Mouse (Mus musculus): ENCODE measurements around the gene Syt7.

Gene Syt7

DNA sequence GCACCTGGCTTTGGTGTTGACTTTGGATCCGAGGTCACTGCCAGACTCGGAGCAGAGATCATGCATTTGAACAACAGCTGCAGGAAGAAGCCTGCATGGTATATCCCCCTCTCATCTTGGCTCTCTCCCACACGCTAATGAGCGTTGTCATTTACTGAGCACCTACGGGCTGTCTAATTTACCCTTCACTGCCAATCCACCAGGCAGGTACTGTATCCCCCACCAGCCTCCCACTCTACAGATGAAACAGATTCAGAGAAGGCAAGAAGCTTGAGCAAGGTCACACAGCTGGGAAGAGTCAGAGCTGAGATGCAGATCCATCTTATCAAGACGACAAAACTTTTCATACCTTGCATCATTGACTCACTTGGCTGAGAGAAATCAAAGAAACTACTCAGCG, 72.7 kb downstream of the Syt7 start:
- no peak for DNase-seq

DNA sequence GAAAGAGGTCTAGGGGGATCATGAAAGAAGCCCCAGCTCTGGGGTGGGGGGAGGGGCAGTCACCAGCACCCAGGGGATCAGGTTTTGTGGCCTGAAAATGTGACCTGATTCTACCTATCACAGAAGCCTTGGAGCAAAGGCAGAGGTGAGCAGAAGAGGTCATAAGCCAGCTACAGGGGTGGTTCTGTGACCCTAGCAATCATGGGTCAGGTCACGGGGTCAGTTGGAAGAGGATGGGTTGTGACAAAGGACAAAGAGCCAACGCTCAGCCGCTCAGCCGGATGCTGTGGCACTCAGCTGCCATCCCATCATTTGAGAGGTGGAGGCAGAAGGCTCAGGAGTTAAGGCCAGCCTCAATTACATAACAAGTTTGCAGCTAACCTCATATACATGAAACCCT, 75.5 kb downstream of the Syt7 start:
- DNase-seq, result no peak

DNA sequence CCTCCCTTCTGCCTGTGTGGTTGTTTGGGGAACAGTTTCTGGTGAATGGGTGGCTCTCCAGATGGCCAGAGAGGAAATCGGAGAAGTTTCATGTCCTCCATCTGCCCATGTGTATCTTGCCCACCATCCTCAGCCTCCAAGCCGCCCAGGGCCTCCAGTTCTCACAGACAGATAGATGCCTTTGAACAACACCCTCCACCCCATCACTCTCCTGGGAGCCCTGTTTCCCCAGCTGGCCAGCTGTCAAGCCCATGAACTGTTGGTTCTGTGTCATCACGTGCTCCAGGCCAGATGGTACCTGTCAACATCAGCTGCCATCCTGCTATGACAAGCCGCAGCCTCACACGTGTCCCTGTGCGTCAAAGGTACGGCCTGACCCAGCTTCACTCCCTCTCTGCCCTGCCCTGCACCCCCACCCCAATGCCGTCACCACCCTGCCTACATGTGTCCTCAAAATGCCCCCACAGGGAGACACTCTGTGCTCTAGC, 80.3 kb downstream of the Syt7 start:
- peak; percentile 40 to 62 for DNase-seq

DNA sequence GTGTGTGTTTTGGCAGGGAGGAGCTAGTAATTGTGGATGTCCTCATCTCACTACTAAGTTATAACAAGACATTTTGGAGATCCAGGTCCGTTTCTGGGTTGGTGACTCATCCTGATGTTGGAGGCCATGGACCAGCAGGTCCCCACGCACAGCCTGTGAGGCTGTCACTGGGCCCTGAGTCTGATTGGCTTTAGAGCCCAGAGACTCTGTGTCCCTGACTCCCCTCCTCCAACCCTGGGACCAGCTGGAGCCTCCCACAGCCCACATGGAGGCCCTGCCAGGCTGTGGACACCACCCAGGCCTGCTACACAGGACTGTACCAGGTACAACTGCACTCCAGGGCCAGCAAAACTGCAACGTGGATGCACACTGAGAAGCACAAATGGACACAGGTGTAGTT, 84.1 kb downstream of the Syt7 start:
- no peak for DNase-seq

DNA sequence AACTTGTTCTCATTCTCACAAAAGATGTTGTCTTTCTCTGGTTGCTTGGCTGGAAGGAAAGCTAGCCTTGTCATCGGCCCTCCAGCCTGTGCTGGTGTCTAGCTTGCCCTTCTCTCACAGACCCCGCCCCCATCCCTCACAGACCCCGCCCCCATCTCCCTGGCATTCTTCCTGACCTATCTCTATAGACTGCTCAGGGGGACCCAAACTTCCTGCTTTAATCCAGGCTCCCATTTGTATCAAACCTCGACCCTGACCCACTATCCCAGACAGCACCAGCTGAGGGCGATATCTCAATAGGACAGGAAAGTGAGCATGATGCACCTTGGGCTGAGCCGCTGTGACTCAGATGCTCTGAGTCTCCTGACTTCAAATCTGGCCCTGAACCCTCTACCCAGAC, 84.9 kb downstream of the Syt7 start:
- no peak for DNase-seq

DNA sequence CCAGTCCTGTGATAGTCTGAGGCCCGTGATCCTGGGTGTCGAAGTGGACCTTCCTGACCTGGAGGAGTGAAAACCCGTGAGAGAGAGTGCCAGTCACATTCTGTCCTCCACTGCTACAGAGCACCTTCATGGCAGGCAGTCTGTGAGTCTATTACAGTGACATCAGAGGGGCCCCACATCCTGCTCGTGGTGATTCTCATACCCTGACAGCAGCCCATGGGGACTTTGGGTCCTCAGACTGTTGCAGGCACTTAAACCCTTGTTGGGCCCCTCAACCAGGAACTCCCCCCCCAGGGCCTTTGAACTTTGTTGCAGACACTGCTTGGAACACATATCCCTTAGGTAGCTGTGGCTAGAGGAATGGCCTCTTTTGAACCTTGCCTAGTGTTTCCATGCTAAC, 90.7 kb downstream of the Syt7 start:
- no peak for DNase-seq

DNA sequence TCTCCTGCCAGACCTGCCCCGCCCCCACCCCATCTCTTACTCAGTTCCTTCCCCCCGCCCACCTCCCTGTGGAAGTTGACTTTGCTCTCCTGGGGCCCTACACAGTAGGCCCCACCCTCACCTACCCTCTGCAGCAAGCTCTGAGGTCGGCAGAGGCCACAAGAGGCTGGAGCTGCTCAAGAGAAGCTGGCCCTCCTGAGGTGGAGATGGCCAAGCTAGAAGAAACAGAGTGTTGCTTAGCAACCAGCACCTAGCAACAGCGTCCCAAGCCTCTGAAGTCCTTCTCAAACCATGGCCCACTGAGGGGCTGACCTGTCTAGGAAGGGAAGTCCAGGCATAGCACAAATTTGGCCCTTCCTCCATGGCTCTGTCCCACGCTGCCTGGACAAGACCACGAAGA, 93.8 kb downstream of the Syt7 start, which contains the start of gene Ppp1r32:
Ppp1r32 (minus strand) TSS at position 226 of the 400 bp plus-strand sequence.
- peak; percentile 20 to 33 for DNase-seq

DNA sequence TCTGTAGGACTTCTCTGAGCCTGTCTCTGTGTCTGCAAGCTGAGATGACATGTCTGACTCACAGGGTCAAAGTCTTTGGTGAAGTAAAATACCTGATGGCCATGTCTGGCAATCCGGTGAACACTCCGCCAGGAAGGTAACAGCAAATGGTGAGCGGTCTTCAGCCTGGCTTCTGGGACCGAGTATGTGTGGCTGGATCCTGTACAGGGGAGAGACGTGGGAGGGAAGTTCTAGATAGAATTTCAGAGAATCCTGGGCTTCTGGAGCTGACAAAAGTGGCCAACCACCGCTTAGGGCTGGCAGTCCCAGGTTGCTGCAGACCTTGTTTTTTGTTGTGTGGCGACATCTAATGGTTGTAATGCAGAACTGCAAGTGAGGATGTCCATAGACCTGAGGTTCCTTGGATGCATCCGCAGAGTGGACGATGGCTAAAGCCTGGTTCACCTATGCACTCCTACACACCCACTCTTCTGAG, 97.4 kb downstream of the Syt7 start:
- peak; percentile 58 to 68 for DNase-seq

DNA sequence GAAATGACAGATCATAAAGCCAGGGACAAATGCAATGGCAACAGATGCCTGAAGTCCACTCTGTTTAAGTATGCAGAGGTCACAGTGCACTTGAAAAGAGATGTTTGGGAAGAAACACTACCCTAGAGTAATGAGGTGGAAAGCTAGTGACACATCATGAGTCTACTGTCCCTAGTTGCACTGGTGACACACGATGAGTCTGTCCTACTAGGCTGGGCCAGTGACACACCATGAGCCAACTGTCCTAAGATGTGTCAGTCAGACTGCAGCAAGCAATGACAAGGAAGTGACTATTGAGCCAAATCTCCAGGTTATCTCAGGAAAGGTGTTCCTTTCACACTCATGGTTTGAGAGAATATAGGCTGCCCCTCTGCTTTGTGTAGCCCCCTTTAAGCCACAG, 106.8 kb downstream of the Syt7 start:
- no peak for DNase-seq

DNA sequence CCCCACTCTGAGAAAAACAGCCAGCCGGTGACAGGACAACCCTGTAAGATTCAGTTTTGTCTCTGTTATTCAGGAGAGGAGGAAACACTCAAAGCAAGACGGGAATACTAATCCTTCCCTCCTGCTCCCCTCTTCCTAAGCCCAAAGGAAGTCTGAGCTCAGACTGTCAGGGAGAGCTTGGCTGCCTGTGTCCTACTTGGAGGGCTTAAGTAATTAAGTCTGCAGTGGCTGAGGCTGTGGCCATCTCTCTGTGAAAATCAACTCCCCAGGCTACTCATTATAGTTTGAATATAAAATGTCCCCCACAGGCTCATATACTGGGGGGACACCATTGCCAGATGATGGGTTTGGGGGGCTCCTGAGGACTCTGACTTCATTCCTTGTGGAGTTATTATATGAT, 108.1 kb downstream of the Syt7 start:
- no peak for DNase-seq

DNA sequence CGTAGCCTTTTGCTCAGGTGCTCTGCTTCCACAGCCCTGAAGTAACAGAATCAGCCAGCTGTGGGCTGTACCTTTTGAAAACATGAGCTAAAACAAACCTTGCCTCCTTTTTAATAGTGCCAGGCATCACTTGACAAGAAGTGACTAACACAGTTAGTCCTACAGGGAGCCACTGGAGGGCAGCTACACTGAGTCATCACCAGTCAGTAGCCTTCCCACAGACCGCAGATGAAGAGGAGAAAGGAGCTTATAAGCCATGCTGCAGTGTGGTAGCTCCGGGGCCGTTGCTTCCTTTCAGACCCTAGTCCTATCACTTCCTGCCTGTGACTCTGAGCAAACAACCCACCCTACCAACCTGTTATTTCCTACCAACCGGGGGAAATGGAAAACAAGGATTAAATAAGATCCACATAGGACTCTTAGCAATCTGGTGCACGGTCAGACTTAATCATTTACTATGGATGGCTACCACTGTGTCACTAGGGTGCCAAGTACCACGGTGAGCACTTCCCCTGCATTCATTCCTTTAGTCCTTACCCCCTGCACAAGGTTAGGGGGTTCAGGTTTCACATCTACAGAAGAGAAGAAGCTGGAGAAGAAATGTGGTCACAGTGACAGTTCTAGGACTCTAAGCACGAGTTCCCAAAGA, 108.7 kb downstream of the Syt7 start:
- DNase-seq, result no peak

DNA sequence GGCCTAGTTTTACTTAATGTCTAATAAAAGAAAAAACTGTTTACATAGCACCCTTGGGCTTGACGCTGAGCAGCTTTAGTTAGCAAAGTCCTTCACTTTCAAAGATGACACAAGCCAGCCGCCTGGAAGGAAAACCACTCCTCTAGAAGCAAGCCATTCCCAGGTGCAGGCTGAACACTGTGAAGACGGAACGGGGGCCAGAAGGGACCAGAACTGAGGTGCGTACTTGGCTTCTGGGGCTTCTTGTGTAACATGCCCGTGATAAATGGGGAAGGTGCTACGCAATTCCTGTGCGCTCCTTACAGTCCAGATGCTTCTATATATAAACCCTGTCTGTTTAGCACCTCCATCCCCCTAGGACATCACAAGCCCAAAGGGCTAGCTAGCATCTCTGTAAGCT, 111.7 kb downstream of the Syt7 start:
- DNase-seq, result no peak

DNA sequence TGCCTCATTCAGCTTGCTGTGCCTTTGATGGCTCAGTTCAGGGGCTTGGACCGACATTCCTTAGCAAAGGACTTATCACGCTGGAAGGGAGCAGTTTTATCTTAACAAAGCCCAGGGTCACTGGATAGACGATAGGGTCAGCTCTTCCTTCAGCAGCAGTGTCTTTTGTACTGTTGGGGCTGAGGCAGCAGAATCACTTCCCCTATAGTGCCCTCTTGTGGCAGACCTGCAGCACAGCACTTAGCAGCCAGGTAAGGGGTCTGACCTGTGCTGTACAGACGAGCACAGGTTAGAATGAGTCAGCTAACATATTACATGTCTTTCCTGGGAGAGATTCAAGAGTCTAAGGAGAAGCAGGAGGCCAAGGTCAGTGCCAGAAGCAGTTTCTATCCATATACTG, 113.7 kb downstream of the Syt7 start:
- peak; percentile 41 to 57 for DNase-seq

Measured in kidney, postnatal 4 days (tissue).